Comparison of ENCODE assay signal across 10 mouse cellular contexts in the genomic region with DNA sequence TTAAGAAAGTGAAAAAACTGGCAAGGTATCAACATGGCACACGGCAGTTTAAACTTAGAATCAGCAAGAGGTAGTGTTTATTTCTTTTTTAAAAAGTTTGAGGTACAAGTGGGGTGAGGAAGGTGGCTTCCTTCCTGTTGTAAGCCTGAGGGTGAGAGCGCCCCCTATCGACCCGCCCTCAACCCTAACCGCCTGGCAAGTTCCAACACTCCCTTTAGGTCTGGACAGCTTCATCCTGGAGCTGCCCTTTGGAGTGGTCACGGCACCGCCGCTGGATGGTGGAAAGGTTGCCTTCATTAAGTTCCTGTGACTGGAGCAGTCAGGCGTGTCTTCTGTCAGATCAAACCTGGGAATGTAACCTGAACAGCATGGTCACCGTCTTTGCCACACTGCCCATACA. TPM values are rescaled to one million over a fixed set of nuclear protein-coding genes. Genes with fewer than 3 reads are reported as not detected.
DNase-seq lines count a peak whose midpoint lies in the region; ATAC-seq and TF ChIP-seq lines count a peak whose summit lies in the region.
"Had no signal": no experiment of that assay in that cellular context is flagged by ENCODE, and none has a peak within 500 bp of the region (broad histone marks: within the 10 kb centered on the region; RNA-seq: fewer than 3 reads in every experiment).

No protein-coding gene starts in this region.

- peak; percentile 28; the same call in 1 of the 2 replicates for ATAC-seq in kidney, embryonic 16.5 days (ENCODE audit: low FRiP score, low TSS enrichment)
- no peak for ATAC-seq in forebrain, embryonic 15.5 days (replicated peaks)
- ATAC-seq: intestine, embryonic 16.5 days had no signal

- DNase-seq in layer of hippocampus, adult 2 months (ENCODE audit: low spot score in 2 of 2), result no peak
- DNase-seq in layer of hippocampus, adult 9-10 months (ENCODE audit: low spot score), result no peak
- peak; percentile 54 for DNase-seq in MEL (ENCODE audit: low read depth, low spot score)
- peak; percentile 26 to 71 for DNase-seq in spleen, postnatal 4 days (ENCODE audit: low spot score in 2 of 2)
- no peak for DNase-seq in frontal cortex, adult 2 months (ENCODE audit: extremely low spot score in 1 of 2, low spot score in 1 of 2)
- no peak for DNase-seq in cerebellum, postnatal 4 days (ENCODE audit: low spot score in 2 of 2)

- H3K4me1 ChIP-seq in MEL (ENCODE audit: control insufficient read depth in 1 of 2, insufficient read depth in 2 of 2, low read length in 2 of 2), result peaks cover 0 to 7% of the 10 kb centered on the region in 2 experiments; a peak in 2 of 4 replicates
- peaks cover 25% of the 10 kb centered on the region for H3K4me1 ChIP-seq in kidney, embryonic 16.5 days (ENCODE audit: insufficient read depth, low read length)
- H3K4me1 ChIP-seq in forebrain, embryonic 15.5 days, result peaks cover 6% of the 10 kb centered on the region; the same call in 1 of the 2 replicates

- H3K4me3 ChIP-seq in layer of hippocampus, adult 2 months, result no peak overlapping the region
- H3K4me3 ChIP-seq in MEL (ENCODE audit: control insufficient read depth in 1 of 2, insufficient read depth in 1 of 2, low read depth in 2 of 2, low read length in 2 of 2), result no peak overlapping the region
- H3K4me3 ChIP-seq in kidney, embryonic 16.5 days (ENCODE audit: low read length), result no peak overlapping the region
- H3K4me3 ChIP-seq in forebrain, embryonic 15.5 days, result no peak overlapping the region

- H3K36me3 ChIP-seq in MEL (ENCODE audit: control insufficient read depth in 1 of 2, insufficient read depth in 2 of 2, low read length in 2 of 2), result peaks cover 0 to 5% of the 10 kb centered on the region in 2 experiments; a peak in 2 of 4 replicates
- H3K36me3 ChIP-seq in kidney, embryonic 16.5 days (ENCODE audit: insufficient read depth, low read length), result peaks cover 2% of the 10 kb centered on the region; the same call in 1 of the 2 replicates
- H3K36me3 ChIP-seq in forebrain, embryonic 15.5 days, result no peaks in the 10 kb centered on the region

- H3K27ac ChIP-seq in layer of hippocampus, adult 2 months, result no peak overlapping the region
- no peak overlapping the region for H3K27ac ChIP-seq in MEL (ENCODE audit: control insufficient read depth, low read depth, low read length)
- no peak overlapping the region for H3K27ac ChIP-seq in kidney, embryonic 16.5 days (ENCODE audit: low read length)
- H3K27ac ChIP-seq in forebrain, embryonic 15.5 days (replicated peaks), result no peak overlapping the region
- H3K27ac ChIP-seq: macrophage had no signal

- H3K27me3 ChIP-seq in MEL (ENCODE audit: control insufficient read depth in 1 of 2, insufficient read depth in 2 of 2, low read length in 2 of 2), result no peaks in the 10 kb centered on the region
- H3K27me3 ChIP-seq in kidney, embryonic 16.5 days (ENCODE audit: insufficient read depth, low read length), result no peaks in the 10 kb centered on the region
- H3K27me3 ChIP-seq in forebrain, embryonic 15.5 days, result no peaks in the 10 kb centered on the region

- peak; percentile 68 for TF ChIP-seq CTCF in layer of hippocampus, adult 2 months (conservative IDR thresholded peaks at IDR 0.05)
- peak; percentile 38 to 82 (median 59); a peak in 5 of 6 replicates for TF ChIP-seq CTCF in MEL (IDR thresholded peaks at IDR 0.05 in 2 of 3, conservative IDR thresholded peaks at IDR 0.05 in 1 of 3; ENCODE audit: control insufficient read depth in 1 of 3, insufficient read depth in 1 of 3, low read depth in 2 of 3, low read length in 3 of 3, poor library complexity in 1 of 3, severe bottlenecking in 1 of 3)

- no peak overlapping the region for H3K4me2 ChIP-seq in kidney, embryonic 16.5 days (replicated peaks; ENCODE audit: low read depth, low read length)
- no peak overlapping the region for H3K4me2 ChIP-seq in forebrain, embryonic 15.5 days (replicated peaks)

- WGBS in kidney, embryonic 16.5 days, result 50% methylated on average over 10 of the region's 10 CpGs
- WGBS in forebrain, embryonic 15.5 days, result 67% methylated on average over 10 of the region's 10 CpGs

- no peak overlapping the region for H3K9ac ChIP-seq in MEL (ENCODE audit: control insufficient read depth, low read depth, low read length, poor library complexity, severe bottlenecking)
- H3K9ac ChIP-seq in kidney, embryonic 16.5 days (replicated peaks; ENCODE audit: low read length), result no peak overlapping the region
- H3K9ac ChIP-seq in forebrain, embryonic 15.5 days (replicated peaks), result no peak overlapping the region

- no peak for TF ChIP-seq POLR2A in MEL (IDR thresholded peaks at IDR 0.05; ENCODE audit: control insufficient read depth in 1 of 2, insufficient read depth in 1 of 2, low read depth in 1 of 2, low read length in 2 of 2, poor library complexity in 1 of 2)

- no peak for TF ChIP-seq RAD21 in MEL (IDR thresholded peaks at IDR 0.05; ENCODE audit: low read depth, low read length)

- H3K79me2 ChIP-seq in MEL (ENCODE audit: control insufficient read depth, insufficient read depth, low read length, poor library complexity), result peaks cover 13% of the 10 kb centered on the region; the same call in 1 of the 2 replicates

- TF ChIP-seq EP300 in MEL (IDR thresholded peaks at IDR 0.05; ENCODE audit: low read depth in 1 of 2, low read length in 2 of 2), result no peak

- no peaks in the 10 kb centered on the region for H3K9me3 ChIP-seq in MEL (replicated peaks; ENCODE audit: insufficient read depth, low read length)
- H3K9me3 ChIP-seq in kidney, embryonic 16.5 days (ENCODE audit: low read length), result no peaks in the 10 kb centered on the region
- H3K9me3 ChIP-seq in forebrain, embryonic 15.5 days, result no peaks in the 10 kb centered on the region

TF ChIP-seq in MEL, 35 proteins besides CTCF, POLR2A, EP300 and RAD21:
- no peak for TF ChIP-seq RCOR1 (IDR thresholded peaks at IDR 0.05; ENCODE audit: low read depth, low read length)
- no peak for TF ChIP-seq ZNF384 (IDR thresholded peaks at IDR 0.05; ENCODE audit: low read depth, low read length)
- TF ChIP-seq ZMIZ1 (IDR thresholded peaks at IDR 0.05; ENCODE audit: low read depth, low read length), result no peak
- TF ChIP-seq E2F4 (IDR thresholded peaks at IDR 0.05; ENCODE audit: borderline replicate concordance, low read depth, low read length), result no peak
- TF ChIP-seq GABPA (IDR thresholded peaks at IDR 0.05; ENCODE audit: low read depth, low read length), result no peak
- TF ChIP-seq ZC3H11A (IDR thresholded peaks at IDR 0.05; ENCODE audit: low read depth, low read length), result no peak
- no peak for TF ChIP-seq TAL1 (IDR thresholded peaks at IDR 0.05; ENCODE audit: low read length)
- TF ChIP-seq SIN3A (IDR thresholded peaks at IDR 0.05; ENCODE audit: low read length), result no peak
- no peak for TF ChIP-seq MEF2A (IDR thresholded peaks at IDR 0.05; ENCODE audit: extremely low read depth, insufficient replicate concordance, low read depth, low read length, poor library complexity, severe bottlenecking)
- no peak for TF ChIP-seq POLR2AphosphoS5 (IDR thresholded peaks at IDR 0.05; ENCODE audit: borderline replicate concordance, low read depth, low read length)
- TF ChIP-seq NRF1 (IDR thresholded peaks at IDR 0.05; ENCODE audit: insufficient read depth, low read depth, low read length, poor library complexity, severe bottlenecking), result no peak
- TF ChIP-seq JUND (IDR thresholded peaks at IDR 0.05; ENCODE audit: low read depth, low read length), result no peak

RNA-seq across cellular contexts. Expression of gene Wwc2, which starts 47.7 kb away (rescaled TPM):
- total RNA-seq in layer of hippocampus, adult 2 months (2021), result 10 to 100 TPM; 27.0 to 28.2 TPM
- 6.3 and 7.5 TPM in 2 replicates for total RNA-seq in MEL (2012; rRNA removed)
- polyA plus RNA-seq in MEL (2012; ENCODE audit: insufficient read depth in 1 of 2, insufficient read length in 2 of 2, low read depth in 1 of 2, low replicate concordance in 2 of 2, missing spikeins in 1 of 2), result 10 to 100 TPM in 1 of 2 experiments, not detected in 1; 14.8 TPM
- polyA plus RNA-seq in kidney, embryonic 16.5 days (2015; fragmentation: Nextera tagmentation; extraction: Ambion mirVana), result 16.7 and 17.9 TPM in 2 replicates
- 4.1 and 4.2 TPM in 2 replicates for polyA plus RNA-seq in forebrain, embryonic 15.5 days (2015; fragmentation: Nextera tagmentation; extraction: Ambion mirVana)
- 9.1 and 9.5 TPM in 2 replicates for polyA plus RNA-seq in frontal cortex, adult 2 months (2012; rRNA removed)

Comparison
In these comparisons a context has a peak if more than half of its experiments do, and no peak if none do; other contexts are left out.
1. DNase-seq: peak in MEL (single experiment) and spleen, postnatal 4 days (2 of 2); none in layer of hippocampus, adult 2 months (0 of 2), layer of hippocampus, adult 9-10 months (single experiment), frontal cortex, adult 2 months (0 of 2) and cerebellum, postnatal 4 days (0 of 2).